Mouse (Mus musculus) mouse trophoblast stem cell (cell line): ENCODE data around the gene Bnipl.

Source experiments
- in situ Hi-C, 2 experiments: fragments of 300-500 bp; cut with MseI, MboI; formaldehyde crosslinking; loops; 2 replicates in 1 of 2; 3 replicates in 1 of 2; pipeline ENCODE4 v1.15.1; 2025

Bnipl gene

DNA sequence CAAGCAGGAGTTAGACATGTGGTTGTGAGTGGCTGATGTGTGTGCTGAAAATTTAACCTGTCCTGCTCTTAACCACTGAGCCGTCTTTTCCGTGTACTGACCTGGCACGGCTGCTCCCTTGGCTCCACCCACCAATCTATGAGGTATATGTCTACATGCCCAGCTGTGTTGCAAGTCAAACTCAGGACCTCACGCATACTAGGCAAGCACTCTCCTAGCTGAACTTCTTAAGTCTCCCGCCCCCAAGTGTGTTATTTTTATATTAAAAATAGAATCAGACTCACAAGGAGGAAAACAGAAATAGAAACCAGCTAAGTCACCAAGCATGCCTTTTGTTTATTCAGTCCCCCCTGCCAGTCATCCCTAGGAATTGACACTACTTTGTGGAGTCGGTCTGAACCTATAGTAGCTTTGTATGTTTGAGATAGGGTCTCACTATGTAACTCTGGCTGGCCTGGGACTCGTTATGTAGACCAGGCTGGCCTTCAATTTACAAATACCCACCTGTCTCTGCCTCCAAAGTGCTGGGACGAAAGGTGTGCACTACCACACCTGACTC, 13.4 kb downstream of the Bnipl start:
- in situ Hi-C loops, result no loop called here

DNA sequence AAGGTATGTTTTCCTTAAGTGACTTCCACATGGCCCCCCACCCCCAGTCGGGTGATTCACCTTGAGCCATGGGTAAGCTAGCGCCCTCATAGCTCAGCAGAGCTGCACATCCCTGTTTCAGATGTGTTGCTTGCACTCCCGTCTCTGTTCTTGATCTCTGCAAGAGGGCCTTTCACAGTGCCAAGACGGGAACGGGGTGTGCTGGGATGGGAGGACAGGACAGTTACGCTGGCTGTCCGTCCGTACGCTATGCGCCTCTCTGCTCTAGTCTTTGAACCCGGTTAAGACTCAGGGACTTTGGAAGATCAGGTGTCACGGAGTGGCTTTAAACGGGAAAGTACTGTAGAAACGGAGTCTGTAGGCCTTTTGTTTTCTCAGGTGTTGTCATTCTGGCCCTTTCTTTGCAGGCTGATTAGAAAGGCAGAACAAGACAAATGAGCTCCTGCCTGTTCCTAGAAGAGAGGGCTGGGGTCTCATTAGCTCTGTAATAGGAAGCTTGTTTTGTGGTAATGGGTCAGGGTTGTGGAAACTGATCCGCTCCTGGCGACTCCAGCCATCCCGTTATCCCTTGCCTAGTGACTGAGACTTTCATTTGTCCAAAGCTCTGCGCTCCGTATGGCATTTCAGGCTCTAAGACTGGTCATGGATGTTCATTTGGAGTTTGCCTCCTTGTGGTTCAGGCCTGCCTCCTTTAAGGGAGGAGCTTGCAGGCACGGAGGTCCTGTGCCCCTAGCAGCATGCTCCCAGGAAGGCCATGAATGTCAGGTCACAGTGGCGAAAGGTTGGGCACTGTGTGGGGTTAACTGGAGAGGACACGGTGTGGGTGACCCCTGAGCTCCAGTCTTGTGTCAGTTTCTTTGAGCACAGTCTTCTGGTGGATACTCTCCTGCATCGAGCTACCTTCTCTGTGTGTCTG, 15.3 kb downstream of the Bnipl start:
- in situ Hi-C loops, result no loop called here

GRCm38 (mm10) chr3:95233303-95233980, 17.6 kb downstream of the Bnipl start:
- in situ Hi-C loops, result no loop called here

DNA sequence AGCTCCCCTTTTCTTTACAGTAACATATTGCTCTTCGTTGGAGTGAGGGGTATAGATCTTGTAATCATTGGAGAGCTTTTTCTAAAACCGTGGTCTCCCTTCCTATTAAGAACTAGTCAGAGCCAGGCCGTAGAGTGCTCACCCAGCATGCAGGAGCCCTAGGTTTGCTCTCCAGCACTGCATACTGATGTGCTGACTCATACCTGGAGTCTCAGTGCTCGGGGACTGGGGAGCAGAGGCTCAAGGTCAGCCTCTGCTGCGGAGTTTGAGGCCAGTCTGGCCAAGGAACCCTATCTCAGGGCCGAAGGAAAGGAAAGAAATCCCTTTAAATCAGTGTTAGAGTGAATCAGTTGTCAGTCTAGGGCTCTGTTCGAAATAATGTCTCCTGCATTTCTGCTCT, 18.2 kb downstream of the Bnipl start:
- in situ Hi-C loops, result no loop called here

- in situ Hi-C loops, result no loop called here
These were observed 19.4 kb downstream of the Bnipl start, which contains the start of gene Mllt11 for GRCm38 (mm10) chr3:95231298-95232221. Gene Mllt11 (minus strand): TSS chr3:95232171.

GRCm38 (mm10) chr3:95230495-95231297, 20.3 kb downstream of the Bnipl start:
- in situ Hi-C loops, result no loop called here

DNA sequence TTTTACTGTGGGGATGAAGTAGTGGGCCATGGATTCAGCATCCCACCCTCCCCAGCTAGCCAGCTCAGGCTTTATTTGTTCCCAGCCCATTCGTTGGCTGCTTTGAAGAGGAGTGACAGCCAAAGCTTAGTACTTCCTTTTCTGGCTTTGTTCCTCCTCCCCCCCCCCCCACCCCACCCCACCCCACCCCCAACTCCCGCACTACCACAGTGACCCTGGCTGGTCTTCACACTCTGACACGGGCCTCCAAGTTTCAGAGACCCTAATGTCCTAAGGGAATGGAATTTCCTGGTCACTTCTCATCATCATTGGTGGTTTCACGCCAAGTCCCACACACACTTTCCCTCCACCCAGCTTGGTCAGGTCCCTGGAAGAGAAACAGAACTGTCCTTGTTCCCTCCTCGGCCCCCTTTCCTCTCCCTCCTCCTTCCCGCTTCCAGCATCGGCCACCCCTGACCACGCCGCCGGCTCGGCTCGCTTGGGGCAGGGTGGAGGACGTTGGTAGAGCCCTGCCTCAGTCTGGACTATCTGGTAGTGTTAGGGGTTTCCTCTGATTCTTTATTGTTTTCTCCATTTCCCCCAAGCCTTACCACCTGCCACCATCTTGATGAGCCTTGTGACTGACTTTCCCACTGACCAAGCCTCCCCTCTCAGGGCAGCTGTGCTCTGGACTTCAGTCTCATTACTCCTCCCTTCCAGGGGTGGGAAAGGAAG, 21.1 kb downstream of the Bnipl start:
- in situ Hi-C loops, result no loop called here

- in situ Hi-C loops, result no loop called here
These were observed 21.9 kb downstream of the Bnipl start for GRCm38 (mm10) chr3:95228894-95229780.

DNA sequence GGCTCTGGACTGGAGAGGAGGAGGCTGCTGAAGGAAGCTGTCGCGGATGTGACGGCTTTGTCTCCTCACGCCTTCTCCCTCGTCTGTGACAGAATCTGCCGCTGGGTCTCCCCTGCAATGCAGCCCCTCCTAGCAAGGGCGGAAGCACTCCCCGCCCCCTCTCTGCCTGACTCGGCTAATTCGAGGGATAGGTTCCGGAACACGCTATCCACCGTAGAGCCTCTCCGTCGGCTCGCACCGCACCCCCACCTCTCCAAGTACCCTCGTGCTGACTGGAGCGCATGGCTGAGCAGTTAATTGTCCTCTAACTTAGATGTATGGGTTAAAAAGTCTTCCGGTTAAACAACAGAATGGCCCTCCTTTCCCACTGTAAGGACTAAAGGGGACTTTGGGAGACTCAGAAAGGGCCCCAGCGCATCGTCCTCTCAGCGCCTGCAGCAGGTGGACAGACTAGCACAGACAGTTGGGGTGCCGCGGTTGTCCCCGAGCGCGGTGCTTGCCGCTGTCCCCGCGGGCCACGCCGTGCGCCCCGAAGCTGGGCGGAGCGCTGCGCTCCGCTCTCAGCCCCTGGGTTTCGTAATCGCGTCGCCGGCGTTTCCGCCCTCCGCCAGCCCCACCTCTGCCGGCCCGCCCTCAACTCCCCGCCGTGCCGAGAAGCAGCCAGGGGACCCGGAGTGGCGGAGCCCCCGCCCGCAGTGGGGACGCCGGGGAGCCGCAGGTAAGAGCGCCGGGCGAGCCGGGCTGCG, 22.7 kb downstream of the Bnipl start, which contains the start of gene Cdc42se1:
TSS of gene Cdc42se1 (plus strand) at position 585 of the 746 bp plus-strand sequence.
- in situ Hi-C loops, result no loop called here

- in situ Hi-C loops, result no loop called here
These were observed 23.8 kb downstream of the Bnipl start for GRCm38 (mm10) chr3:95227214-95227613.

DNA sequence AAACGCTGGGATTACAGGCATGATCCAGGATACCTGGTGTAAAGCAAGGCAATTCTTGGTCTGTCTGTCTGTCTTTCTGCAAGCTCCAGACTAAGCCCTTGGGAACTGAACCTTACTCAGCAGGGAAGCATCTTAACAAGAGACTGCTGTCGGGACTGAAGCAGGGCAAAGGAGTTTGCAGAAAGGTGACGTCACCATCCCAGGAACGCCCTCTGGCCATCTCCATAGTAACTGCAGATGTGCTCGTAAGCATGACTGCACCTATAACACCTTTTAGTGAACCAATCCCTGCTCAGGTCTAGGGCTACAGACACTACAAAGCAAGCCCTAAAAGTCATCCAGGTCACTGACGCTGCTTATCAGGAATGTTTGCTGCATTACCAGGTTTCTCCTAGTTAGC, 26.7 kb downstream of the Bnipl start:
- in situ Hi-C loops, result no loop called here

GRCm38 (mm10) chr3:95223041-95223440, 28.0 kb downstream of the Bnipl start:
- in situ Hi-C loops, result no loop called here

GRCm38 (mm10) chr3:95218466-95219137, 32.4 kb downstream of the Bnipl start:
- in situ Hi-C loops, result no loop called here

DNA sequence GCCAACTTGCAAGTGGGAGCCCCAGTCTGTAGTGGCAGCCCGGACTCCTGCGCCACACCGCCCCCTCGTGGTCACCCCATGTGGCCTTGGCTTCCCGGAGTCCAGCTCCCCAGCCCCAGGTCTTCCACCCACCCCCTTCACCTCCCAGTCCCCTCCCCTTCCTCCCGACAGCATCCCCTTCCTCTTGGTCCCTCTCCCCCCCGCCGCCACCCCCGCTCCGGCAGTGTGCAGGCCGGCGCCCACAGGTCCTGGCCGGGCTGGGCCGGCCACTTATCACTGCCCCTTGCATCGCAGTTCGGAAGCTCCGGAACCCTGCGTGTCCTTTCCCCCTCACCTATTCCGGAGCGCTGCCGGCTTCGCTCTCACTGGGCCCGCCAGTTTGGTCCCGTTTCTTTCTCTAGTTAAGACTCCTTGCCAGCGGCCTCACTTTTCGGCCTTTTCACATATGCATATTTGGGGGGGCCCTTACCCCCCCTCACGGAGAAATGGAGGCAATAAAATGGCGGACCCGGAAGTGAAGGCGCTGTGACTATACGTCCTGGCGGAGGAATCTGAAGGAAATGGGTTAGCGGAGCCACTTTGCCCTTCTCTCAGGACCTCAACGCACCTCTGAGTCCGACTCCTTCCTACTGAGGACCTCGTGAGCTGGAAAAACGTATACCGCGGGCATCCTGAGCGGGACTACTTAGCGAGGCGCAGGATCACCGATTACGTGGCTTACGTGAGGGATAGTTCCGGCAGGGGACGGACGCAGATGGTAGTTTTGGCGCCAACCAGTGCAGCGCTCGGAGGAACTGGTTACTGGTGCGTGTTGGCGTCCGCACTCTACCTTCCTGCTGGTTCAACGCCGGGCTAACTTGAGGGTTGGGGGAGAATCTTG, 33.5 kb downstream of the Bnipl start, which contains the start of gene Gabpb2:
TSS of gene Gabpb2 (minus strand) at position 662 of the 880 bp plus-strand sequence.
- in situ Hi-C loops, result no loop called here

DNA sequence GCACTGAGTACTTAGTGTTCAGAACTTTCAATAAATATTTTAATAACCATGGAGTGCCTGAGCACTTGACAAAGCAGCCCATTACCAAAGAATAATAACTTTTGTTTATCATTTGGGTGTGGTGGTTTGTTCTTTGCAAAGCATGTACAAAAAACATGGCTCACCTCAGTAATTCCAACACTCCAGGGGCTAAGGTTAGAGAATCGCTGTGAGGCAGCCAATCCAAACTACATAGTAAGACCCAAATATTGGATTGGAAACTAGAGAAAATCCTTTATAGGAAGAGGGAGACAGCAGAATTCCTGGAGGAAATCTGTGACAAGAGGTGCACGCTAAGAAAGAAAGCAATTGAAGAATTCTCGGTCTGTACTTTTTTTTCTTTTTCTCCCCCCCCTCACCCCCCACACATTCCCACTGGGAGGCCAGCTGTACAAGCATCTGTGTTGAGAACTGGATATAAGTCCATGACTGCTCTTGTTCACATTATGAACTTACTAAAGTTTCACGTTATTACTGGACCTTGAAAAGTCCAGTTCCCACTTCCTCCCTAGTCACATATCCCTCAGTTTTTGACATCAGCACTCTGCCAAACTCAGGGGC, 34.2 kb downstream of the Bnipl start:
- in situ Hi-C loops, result no loop called here

GRCm38 (mm10) chr3:95213609-95213975, 37.4 kb downstream of the Bnipl start:
- in situ Hi-C loops, result no loop called here
